Mouse (Mus musculus): ENCODE measurements around the gene As3mt.

The As3mt gene

DNA sequence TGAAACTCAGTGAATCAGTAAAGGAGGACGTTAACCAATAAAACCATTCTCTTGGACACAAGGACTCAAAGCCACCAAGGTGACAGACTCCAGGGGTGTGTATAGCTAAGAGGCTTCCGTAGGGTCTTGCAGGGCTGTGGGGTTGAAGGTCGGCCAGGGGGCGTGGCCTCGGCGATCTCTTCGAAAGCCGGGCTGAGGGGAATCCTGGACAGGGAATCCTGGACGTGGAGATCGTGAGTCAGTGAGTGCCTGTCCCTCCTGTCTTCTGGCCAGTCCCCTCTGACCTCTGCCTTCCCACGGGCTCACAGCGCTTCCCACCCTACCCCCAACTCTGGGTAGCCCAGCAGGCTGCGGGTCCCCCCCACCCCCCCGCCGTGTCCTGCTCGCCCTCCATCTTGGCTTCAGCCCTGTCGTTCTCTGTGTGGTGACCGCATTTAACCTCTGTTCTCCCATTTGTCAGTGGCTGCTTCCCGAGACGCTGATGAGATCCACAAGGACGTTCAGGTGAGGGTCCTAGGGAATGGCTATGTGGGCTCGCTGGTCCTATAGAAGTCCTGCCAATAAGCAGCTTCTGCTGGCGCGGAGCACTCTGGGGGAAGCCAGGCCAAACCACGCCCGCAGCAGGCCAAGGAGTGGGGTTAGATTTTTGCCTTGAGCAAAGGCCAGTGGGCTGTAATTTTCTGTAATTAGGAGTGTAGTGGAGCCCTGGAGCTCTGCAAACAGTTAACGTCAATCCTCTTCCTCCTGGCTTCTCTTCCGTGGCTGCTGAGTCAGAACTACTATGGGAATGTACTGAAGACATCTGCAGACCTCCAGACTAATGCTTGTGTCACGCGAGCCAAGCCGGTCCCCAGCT, at the start of gene As3mt:
Gene As3mt, plus strand, starts transcription at position 163 of the 856 bp plus-strand sequence.
- in situ Hi-C loops (cut with MboI; ENCODE audit: low sequenced_read_pairs), result no loop called here

DNA sequence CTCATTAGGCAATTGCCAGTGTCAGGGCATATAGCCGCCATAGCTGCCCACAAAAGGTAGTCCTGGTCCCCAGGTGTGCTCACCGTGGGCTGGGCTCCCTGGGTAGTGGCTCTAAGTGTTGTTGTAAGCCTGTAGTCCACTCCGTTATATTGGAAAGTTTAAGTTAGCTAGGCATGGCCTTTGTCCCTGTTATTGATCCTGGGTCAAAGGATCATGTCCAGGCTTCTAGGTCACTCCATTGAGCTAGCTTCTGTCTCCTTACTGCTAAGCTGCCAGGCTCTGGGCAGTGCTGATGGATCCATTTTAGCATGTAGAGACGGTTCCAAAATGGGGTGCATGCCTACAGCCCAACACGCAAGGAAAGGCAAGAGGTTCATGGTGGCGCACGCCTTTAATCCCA, 48.9 kb upstream of the As3mt start:
- in situ Hi-C loops (cut with MboI; ENCODE audit: low sequenced_read_pairs), result no loop called here

DNA sequence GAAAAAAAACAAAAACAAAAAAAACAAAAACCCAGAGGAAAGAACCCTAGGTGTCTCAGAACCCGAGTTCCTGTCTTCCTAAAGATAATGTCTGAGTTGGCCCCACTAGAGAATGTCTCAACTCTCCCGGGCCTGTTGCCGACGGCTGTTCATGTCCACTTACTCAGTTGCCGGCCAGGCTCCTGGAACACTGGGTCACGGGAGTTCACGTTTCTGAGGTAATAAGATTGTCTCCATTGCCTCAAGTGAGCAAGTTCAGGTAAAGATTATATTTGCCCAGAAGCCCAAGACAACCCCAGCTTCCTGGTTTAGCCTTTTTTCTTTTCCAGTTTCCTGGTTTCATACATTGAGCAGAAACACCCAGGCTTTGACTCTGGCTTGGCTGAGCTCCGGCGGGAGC, 48.4 kb upstream of the As3mt start:
- in situ Hi-C loops (cut with MboI; ENCODE audit: low sequenced_read_pairs), result no loop called here

DNA sequence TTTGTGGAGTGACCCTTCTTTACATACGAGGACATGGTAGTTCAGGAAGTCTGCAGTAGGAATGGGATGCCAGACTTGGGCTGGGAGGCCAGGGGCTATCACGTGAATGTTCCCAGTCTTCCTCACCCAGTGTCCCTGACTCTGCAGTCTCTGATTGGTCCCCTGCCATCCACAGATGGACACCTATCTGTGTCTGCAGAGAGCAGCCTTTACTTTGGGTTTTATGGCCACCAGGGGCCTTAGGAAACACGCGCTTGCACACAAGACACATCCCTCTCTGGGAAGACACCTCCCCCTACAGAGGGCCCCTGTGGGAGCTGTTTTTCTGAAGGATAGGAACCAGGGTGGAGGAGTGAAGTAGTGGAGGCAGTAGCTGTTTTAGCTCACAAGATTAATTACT, 45.7 kb upstream of the As3mt start:
- in situ Hi-C loops (cut with MboI; ENCODE audit: low sequenced_read_pairs), result loop anchor here (10.0 kb wide), 1 partner anchor 213 kb away; no protein-coding TSS in a partner anchor

DNA sequence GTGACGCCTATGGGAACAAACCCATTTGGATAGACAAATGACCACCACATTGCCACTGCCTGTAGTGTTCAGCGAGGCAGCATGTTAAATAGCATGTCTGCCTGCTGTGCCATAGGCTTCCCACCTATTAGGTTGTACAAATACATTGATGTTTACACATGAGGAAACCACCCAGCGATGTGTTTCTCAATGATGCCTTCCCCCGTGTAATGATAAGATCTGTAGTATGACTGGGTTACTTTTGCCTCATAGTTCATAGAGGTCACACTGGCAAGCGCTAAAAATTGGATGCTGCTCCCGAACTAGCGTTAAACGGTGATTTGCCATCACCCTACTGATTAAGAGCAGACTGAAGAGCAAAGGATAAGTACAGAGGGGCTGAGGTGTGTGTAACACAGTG, 45.0 kb upstream of the As3mt start:
- in situ Hi-C loops (cut with MboI; ENCODE audit: low sequenced_read_pairs), result loop anchor here (10.0 kb wide), 1 partner anchor 213 kb away; no protein-coding TSS in a partner anchor

DNA sequence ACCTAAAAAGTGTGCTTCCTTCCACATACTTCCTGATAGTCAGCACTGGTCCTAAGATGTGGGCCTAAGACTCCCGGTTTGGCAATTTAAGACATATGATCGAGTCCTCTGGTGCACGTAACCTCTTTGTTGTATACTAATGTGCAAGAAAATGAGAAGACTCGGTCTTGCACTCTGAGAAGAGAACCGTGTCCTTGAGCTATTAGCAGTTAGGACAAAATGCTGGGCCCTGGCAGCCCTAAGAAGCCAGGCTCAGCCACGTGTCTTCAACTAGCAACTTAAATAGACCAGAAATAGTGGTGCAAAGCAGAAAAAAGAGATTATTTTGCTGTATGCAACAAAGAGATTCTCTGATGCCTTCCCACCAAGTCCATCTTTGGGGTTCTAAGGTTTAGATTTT, 44.5 kb upstream of the As3mt start:
- in situ Hi-C loops (cut with MboI; ENCODE audit: low sequenced_read_pairs), result loop anchor here (10.0 kb wide), 1 partner anchor 212 kb away; no protein-coding TSS in a partner anchor

DNA sequence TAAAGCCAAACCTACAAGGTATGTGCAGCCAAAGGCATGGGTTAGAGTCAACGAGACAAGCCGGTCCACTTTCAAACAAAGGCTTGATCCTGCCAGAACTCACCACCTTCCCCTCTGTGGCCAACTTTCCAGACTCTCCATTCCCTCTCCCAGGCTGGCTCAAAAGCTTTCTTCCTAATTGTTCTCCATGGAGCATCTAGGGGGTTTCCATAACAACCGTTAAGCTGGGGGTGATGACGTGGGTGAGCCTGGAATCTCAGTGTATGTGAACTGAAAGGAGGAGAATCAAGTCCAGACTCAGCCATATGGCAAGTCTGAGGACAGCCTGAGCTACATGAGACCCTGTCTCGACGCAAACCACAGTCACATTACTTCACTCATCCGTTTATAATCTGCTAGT, 41.8 kb upstream of the As3mt start:
- in situ Hi-C loops (cut with MboI; ENCODE audit: low sequenced_read_pairs), result loop anchor here (5.0 to 10.0 kb wide), 2 partner anchors 77 to 209 kb away; no protein-coding TSS in a partner anchor

DNA sequence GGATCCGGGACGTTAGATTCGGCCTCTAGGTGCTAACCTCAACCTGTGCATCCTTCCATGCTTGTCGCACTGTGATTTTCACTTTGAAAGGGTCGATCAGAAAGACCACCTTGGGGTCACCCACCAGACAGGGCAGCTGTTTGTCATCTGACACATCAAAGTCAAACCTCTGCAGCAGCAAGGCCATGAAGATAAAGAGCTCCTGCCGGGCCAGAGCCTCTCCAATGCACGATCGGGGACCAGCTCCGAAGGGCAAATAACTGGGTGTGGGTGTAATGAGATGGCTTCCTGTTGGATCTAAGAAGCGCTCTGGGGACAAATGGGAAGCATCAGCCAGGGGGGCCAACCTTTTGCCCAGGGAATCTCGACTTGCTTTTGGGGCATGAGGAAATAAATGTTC, 40.0 kb upstream of the As3mt start:
- in situ Hi-C loops (cut with MboI; ENCODE audit: low sequenced_read_pairs), result loop anchor here (5.0 to 10.0 kb wide), 2 partner anchors 75 to 208 kb away; no protein-coding TSS in a partner anchor

DNA sequence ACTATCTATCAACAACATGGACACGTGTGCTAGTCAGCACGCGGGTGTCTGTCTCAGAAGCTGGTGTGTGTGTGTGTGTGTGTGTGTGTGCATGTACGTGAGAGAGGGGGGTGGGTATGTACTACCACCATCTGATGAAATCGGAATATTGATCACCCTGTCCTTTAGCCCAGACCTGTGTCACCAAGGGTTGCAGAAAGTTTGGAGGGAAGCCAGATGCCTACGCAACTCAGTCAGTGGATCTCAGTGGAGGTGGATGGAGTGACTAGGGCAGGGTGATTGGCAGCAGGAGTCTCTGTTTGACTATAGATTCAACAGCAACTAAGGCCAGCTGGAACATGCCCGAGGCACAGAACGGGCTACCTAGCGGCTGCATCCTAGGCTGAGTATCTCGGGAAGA, 39.0 kb upstream of the As3mt start:
- in situ Hi-C loops (cut with MboI; ENCODE audit: low sequenced_read_pairs), result loop anchor here (5.0 to 10.0 kb wide), 2 partner anchors 74 to 207 kb away; no protein-coding TSS in a partner anchor

DNA sequence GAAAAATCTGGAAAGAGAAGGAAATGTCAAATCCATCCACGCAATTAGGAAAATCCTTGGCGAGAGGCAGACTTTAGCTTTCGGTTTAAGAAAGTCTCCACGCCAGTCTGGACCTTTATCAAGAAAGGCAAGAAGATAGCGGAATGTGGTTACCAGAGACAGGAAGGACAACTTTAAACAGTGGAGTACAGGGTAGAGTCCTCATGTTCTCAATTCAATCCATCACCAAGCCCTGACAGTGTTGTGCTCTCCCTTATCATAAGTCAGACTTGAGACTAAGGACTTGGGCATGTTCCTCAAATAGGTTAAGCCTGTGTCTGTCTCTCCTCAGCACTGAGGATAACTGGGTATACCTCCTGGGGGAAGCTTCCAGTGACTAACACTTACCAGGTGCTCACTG, 37.5 kb upstream of the As3mt start:
- in situ Hi-C loops (cut with MboI; ENCODE audit: low sequenced_read_pairs), result loop anchor here (5.0 to 10.0 kb wide), 3 partner anchors 72 to 325 kb away; no protein-coding TSS in a partner anchor

DNA sequence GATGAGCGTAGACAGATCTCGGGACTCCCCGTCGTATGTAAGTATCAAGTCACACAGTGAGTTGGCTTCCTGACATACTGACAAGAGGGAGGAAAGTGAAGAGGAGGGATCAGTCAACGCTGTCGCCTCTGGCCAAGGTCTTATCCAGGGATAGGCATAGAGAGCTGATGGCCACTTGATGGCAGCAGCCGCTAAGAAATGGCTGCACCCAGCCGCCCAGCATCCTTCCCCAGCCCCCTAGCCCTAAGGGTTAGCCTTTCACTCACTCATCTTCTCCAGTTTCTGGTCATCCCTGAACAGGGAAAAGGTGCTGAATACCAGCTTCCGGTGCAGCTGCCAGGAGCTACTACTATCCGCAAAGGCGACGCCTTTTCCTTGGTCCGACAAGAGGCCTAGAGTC, 36.6 kb upstream of the As3mt start:
- in situ Hi-C loops (cut with MboI; ENCODE audit: low sequenced_read_pairs), result loop anchor here (10.0 kb wide), 1 partner anchor 324 kb away; no protein-coding TSS in a partner anchor

DNA sequence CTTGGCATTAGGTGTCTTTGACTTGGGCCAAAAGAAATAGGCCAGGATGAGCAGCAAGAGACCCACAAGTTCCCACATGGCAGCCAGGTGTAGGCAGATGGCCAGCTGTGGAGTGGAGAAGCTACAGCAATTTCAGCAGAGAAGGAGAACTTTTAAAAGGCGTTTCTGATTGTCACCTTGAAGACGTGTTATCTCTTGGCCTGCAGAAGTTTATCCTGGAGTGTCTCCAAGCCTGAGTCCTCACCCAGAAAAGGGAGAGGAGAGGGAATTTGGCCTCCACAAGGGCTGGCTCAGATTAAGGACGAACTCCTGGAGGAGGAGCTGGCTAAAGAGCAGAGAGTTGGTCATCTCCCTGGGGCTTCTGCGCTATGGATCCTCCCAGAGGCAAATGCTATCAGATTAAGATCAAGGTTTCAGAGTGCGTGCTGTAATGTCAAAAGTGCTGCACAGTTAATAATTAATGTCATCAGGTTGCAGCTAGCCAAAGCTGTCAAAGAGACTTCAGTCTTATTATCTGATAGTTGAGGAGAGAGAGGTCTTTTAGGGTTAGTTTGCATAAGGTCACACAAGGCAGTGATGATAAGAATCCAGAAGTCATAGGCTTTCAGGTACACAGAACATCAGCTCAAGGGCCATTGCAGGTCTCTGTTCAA, 34.4 kb upstream of the As3mt start, which contains the start of gene Cyp17a1:
Gene Cyp17a1, minus strand, starts transcription at position 407 of the 653 bp plus-strand sequence.
- in situ Hi-C loops (cut with MboI; ENCODE audit: low sequenced_read_pairs), result loop anchor here (10.0 kb wide), 1 partner anchor 322 kb away; no protein-coding TSS in a partner anchor

DNA sequence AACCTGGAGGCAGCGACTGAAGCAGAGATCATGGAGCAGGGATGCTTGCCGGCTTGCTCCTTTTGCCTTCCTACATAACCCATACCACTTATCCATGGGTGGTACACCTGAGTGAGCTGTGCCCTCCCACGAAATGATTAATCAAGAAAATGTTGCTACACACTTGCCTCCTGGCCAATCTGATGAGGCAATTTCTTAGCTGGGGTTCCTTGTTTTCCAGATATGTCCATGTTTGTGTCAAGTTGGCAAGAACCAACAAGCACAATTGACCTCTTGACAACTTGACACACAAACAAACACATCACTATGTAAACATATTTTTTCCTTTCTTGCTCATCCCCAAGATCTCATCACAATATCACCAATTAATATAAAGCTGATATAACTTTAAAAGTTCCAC, 31.6 kb upstream of the As3mt start:
- in situ Hi-C loops (cut with MboI; ENCODE audit: low sequenced_read_pairs), result loop anchor here (10.0 kb wide), 1 partner anchor 319 kb away; no protein-coding TSS in a partner anchor

DNA sequence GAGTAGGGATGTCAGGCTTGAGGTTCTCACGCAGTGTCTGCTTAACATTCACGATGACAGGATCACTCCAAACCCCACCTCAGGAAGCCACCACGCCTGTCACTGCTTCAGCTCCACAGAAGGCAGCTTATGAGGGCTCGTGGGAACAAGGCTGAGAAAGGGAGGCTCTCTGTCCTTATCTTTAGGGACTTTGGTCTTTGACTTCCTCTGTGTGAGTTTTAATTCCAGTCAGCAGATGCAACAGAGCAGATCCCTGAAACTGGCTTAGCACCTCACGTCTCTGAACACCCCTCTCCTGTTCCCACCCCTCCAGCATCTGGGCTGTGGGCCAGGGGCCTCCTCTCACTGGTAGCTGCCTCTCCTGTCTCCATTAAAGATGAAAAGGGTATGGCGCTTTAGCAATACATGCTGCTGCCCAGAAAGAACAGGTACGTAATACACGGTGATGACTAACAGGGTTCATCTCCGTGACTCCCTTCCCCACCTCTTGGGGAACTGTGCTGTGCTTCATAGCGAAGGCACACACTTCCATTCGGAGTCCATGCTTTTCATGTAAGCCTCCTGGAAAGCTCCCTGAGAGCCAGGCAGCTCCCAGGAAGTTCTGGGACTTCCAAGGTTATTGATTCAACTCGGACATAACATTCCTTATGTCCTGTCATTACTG, 27.4 kb upstream of the As3mt start:
- in situ Hi-C loops (cut with MboI; ENCODE audit: low sequenced_read_pairs), result loop anchor here (10.0 kb wide), 1 partner anchor 315 kb away; no protein-coding TSS in a partner anchor

DNA sequence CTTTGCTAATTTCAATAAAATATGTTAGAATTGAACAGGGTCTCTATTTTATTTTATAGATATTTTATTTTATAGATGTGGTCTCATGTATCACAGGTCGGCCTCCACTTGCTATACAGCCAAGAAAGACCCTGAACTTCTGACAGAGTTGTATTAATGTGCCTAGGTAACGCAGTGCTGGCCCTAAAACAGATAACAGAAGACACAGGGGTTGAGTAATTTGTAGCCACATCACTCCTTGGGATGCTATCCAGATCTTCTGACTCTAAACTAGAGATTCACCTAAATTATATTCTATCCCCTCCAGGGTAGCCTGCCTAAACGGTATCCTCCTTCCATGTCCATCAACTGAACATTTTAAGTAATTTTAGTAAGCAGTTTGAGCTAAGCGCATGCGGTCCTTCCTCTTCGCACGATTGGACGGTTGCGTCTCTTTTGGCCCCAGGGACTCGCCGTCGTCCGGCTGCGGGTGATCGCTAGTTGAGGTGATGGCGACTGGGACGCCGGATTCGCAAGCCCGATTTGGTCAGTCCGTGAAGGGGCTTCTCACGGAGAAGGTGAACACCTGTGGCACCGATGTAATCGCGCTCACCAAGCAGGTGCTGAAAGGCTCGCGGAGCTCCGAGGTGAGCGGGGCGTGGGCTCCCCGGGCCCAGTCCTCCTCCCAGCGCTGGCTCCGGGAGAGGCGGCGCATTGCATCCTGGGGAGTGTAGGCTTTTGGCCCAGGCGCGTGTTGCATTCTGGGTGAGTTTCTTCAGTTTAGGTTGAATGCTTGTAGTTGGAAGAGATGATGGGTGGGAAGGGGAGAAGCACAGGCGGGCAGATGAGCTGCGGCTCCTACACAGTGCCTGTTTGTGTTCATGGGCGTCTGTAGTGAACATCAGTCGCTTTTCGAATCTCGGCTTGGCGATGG, 17.5 kb upstream of the As3mt start, which contains the start of gene Borcs7:
Gene Borcs7, plus strand, starts transcription at position 447 of the 913 bp plus-strand sequence.
- in situ Hi-C loops (cut with MboI; ENCODE audit: low sequenced_read_pairs), result no loop called here

DNA sequence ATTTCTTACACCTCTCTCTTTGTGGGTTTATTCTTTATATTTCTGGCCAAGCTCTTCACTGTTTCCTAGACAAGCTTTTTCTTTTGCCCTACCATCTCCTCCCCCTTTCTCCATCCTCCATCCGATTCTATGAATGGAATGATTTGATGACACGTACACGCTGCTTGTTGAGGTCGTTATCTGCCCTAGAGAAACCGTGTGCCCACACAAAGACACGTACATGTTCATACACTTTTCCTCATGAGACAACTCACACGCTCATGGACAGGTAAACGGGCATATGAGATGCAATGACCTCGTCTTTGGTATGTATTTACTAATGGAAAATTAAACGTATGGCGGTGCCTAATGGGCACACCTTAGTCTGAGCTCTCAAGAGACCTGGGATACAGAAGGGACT, 16.9 kb upstream of the As3mt start:
- in situ Hi-C loops (cut with MboI; ENCODE audit: low sequenced_read_pairs), result no loop called here

DNA sequence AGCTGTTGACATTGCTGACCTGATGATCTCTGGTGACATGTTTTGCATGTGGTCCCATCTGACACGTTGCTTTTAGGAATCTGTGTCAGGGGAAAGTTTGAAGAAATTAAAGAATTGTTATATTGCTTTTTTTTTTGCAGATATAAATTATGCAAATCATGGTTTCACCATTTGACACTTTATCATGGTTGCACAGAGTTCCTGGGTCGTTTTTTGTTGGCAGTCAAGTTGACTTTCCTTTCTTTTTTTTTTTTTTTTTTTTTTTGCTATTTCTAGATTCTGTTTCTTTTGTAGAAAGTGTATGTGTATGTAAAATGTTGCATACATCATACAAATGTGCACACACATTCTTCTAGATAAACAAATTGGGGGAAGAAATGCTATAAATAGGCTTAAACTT, 16.2 kb upstream of the As3mt start:
- in situ Hi-C loops (cut with MboI; ENCODE audit: low sequenced_read_pairs), result no loop called here

DNA sequence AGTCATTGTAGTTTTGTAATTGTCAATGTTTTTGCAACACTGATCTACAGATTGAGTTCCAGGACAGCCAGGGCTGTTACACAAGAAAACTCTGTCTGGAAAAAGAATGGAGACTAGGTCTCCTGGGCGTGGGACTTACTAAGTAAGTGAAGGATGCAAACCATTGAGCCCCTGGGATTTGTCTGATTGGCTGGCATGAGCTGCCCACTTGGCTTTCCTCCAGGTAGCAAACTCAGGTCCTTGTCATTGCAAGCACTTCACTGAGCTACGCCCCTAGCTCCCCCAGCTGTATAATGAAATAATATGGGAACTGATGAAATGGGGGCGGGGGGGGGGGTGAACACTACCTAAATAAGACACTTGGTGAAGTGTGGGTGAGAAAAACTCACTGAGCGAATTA, 14.1 kb upstream of the As3mt start:
- in situ Hi-C loops (cut with MboI; ENCODE audit: low sequenced_read_pairs), result no loop called here

DNA sequence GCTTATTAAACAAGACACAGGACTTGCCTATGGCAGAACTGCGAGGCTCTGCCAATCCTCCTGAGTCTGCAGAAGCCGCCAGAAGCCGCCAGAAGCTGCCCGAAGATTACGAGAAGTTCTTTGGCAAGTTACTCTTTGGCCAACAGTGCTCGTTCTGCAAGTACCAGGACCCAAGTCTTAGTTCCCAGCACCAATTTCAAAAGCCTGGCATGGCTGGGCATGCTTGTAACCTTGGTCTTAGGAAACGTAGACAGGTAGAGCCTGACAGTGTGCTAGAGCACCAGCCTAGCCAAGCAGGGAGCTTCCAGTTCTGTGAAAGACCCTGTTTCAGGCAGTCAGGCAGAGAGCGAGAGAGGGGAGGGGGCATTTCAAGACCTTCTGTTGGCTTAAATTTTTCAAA, 10.8 kb upstream of the As3mt start:
- in situ Hi-C loops (cut with MboI; ENCODE audit: low sequenced_read_pairs), result no loop called here

DNA sequence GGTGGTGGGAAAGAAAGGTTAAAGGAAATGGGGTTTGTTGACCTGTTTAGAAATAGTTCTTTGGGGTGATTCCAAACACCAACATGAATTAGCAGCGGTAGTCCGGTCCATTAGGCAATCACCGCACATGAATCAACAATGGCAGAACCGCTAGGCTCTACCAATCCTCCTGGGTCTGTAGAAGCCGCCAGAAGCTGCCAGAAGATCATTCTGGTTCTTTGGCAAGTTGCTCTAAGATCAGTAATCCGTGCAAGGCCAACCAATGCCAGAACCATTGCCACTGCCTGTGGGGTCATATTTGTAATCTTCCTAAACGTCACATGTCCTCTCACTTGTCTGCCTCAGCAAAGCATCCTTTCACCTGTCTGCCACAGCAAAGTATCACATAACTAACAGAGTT, 10.3 kb upstream of the As3mt start:
- in situ Hi-C loops (cut with MboI; ENCODE audit: low sequenced_read_pairs), result no loop called here
